Mouse (Mus musculus): ENCODE data around the gene Tnnt1.

DNA sequence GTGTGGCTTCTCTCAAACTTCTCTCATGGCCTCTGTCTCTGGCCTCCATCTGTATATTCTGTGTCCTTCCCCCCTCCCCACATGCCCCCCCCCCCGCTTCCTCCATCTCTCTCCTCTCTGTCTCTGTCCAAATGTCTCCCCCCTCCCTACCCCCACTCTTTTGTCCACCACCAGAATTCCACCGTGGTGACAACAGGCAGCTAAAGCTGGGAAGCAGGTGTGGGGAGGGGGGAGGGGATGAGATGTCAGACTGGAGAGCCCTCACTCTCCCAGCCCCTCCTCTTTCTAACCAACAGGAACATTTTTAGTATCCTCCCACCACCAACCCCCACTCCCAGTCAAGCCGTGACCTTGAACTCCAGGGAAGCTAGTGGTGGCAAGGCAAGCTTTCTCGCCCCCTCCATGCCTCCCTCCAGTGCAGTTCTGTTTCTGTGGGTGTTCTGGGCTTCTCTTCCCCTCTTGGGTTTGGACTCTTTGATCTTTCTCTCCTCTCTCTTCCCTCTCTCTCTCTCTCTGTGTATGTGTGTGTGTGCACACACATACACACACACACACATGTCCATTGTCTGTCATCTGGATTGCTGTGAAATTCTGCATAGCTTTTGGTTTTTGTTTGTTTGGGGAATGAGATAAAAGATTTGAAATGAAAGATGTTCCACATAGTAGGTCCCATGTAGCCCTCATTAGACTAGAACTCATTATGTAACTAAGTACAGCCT, at the start of gene Tnnt1:
- TF ChIP-seq CTCF (IDR thresholded peaks at IDR 0.05) = no peak
- no peak for TF ChIP-seq EP300 (IDR thresholded peaks at IDR 0.05)
